Mouse (Mus musculus) cortical plate, adult 2 months (tissue): ENCODE measurements around the gene Inhbe.

Source experiments
- CTCF ChIP-seq: fragments of 200-500 bp; IDR thresholded peaks from 2 replicates; pipeline ENCODE4 v1.5.1; 2011; ENCODE audit warnings: mild to moderate bottlenecking, control low read depth, low read length; ENCODE audit not compliant: insufficient read depth; ENCODE audit errors: extremely low read depth
- POLR2A ChIP-seq: fragments of 200-500 bp; IDR thresholded peaks from 2 replicates; pipeline ENCODE4 v1.6.1; 2011; ENCODE audit warnings: mild to moderate bottlenecking, low read length, control low read depth; ENCODE audit not compliant: insufficient read depth; ENCODE audit errors: extremely low read depth

- no peak for TF ChIP-seq CTCF
- no peak for TF ChIP-seq POLR2A
These were observed 8.0 kb downstream of the Inhbe start for GRCm38 (mm10) chr10:127346173-127346572.
